Mouse (Mus musculus): ENCODE measurements around the gene Cobl. TPM values are rescaled to one million over a fixed set of nuclear protein-coding genes. Genes with fewer than 3 reads are reported as not detected.
A peak's percentile ranks its signal among the peaks of the same experiment; 100 is the strongest.

The Cobl gene
- polyA plus RNA-seq, 1 experiment from 2014 or later: 15.6 TPM

GRCm38 (mm10) chr11:12290911-12291653 lies 173.7 kb downstream of the Cobl start:
- no peak overlapping the region for H3K9ac ChIP-seq (replicated peaks)
- H3K4me1 ChIP-seq: peaks cover 9% of the 10 kb centered on the region
- no peaks in the 10 kb centered on the region for H3K36me3 ChIP-seq
- H3K27ac ChIP-seq (replicated peaks): peak overlapping the region; percentile 61; the same call in 1 of the 2 replicates
- H3K4me2 ChIP-seq: peak overlapping the region; percentile 25; the same call in 1 of the 2 replicates
- peak; percentile 89 for ATAC-seq (ENCODE audit: low FRiP score)
- H3K9me3 ChIP-seq (replicated peaks): no peaks in the 10 kb centered on the region
- no peaks in the 10 kb centered on the region for H3K27me3 ChIP-seq (replicated peaks)
- no peak overlapping the region for H3K4me3 ChIP-seq (replicated peaks)
- 44% methylated on average over 7 of the region's 7 CpGs for WGBS

GRCm38 (mm10) chr11:12285319-12286021 lies 179.3 kb downstream of the Cobl start:
- Histone ChIP-seq H3K27me3 (replicated peaks) (no peaks in the 10 kb centered on the region), H3K27ac (replicated peaks) (no peak overlapping the region), H3K9ac (replicated peaks) (no peak overlapping the region), H3K9me3 (replicated peaks) (no peaks in the 10 kb centered on the region), H3K36me3 (no peaks in the 10 kb centered on the region), H3K4me2 (no peak overlapping the region), H3K4me1 (no peaks in the 10 kb centered on the region), H3K4me3 (replicated peaks) (no peak overlapping the region)
- no peak for ATAC-seq (ENCODE audit: low FRiP score)
- 93% methylated on average over 4 of the region's 4 CpGs for WGBS

GRCm38 (mm10) chr11:12280711-12281110 lies 184.0 kb downstream of the Cobl start:
- Histone ChIP-seq H3K4me2 (no peak overlapping the region), H3K27me3 (replicated peaks) (no peaks in the 10 kb centered on the region), H3K4me3 (replicated peaks) (no peak overlapping the region), H3K36me3 (no peaks in the 10 kb centered on the region), H3K9me3 (replicated peaks) (no peaks in the 10 kb centered on the region), H3K27ac (replicated peaks) (no peak overlapping the region), H3K9ac (replicated peaks) (no peak overlapping the region), H3K4me1 (no peaks in the 10 kb centered on the region)
- no peak for ATAC-seq (ENCODE audit: low FRiP score)
- WGBS: 76% methylated on average over 7 of the region's 7 CpGs

GRCm38 (mm10) chr11:12274276-12274675 lies 190.5 kb downstream of the Cobl start:
- Histone ChIP-seq H3K4me1 (no peaks in the 10 kb centered on the region), H3K4me3 (replicated peaks) (no peak overlapping the region), H3K27ac (replicated peaks) (no peak overlapping the region), H3K27me3 (replicated peaks) (no peaks in the 10 kb centered on the region), H3K36me3 (no peaks in the 10 kb centered on the region), H3K9ac (replicated peaks) (no peak overlapping the region), H3K9me3 (replicated peaks) (no peaks in the 10 kb centered on the region), H3K4me2 (no peak overlapping the region)
- no peak for ATAC-seq (ENCODE audit: low FRiP score)
- WGBS: 88% methylated on average over 2 of the region's 2 CpGs

GRCm38 (mm10) chr11:12273726-12274125 lies 191.0 kb downstream of the Cobl start:
- Histone ChIP-seq H3K27ac (replicated peaks) (no peak overlapping the region), H3K4me3 (replicated peaks) (no peak overlapping the region), H3K4me1 (no peaks in the 10 kb centered on the region), H3K4me2 (no peak overlapping the region), H3K9me3 (replicated peaks) (no peaks in the 10 kb centered on the region), H3K9ac (replicated peaks) (no peak overlapping the region), H3K27me3 (replicated peaks) (no peaks in the 10 kb centered on the region), H3K36me3 (no peaks in the 10 kb centered on the region)
- ATAC-seq (ENCODE audit: low FRiP score): no peak
- 80% methylated on average over 6 of the region's 6 CpGs for WGBS

GRCm38 (mm10) chr11:12258411-12258810 lies 206.3 kb downstream of the Cobl start:
- Histone ChIP-seq H3K4me2 (no peak overlapping the region), H3K27ac (replicated peaks) (no peak overlapping the region), H3K9me3 (replicated peaks) (no peaks in the 10 kb centered on the region), H3K4me3 (replicated peaks) (no peak overlapping the region), H3K36me3 (peaks cover 7% of the 10 kb centered on the region; the same call in 1 of the 2 replicates), H3K27me3 (replicated peaks) (no peaks in the 10 kb centered on the region), H3K4me1 (peaks cover 4% of the 10 kb centered on the region), H3K9ac (replicated peaks) (no peak overlapping the region)
- WGBS: 39% methylated on average over 2 of the region's 2 CpGs
- no peak for ATAC-seq (ENCODE audit: low FRiP score)

DNA sequence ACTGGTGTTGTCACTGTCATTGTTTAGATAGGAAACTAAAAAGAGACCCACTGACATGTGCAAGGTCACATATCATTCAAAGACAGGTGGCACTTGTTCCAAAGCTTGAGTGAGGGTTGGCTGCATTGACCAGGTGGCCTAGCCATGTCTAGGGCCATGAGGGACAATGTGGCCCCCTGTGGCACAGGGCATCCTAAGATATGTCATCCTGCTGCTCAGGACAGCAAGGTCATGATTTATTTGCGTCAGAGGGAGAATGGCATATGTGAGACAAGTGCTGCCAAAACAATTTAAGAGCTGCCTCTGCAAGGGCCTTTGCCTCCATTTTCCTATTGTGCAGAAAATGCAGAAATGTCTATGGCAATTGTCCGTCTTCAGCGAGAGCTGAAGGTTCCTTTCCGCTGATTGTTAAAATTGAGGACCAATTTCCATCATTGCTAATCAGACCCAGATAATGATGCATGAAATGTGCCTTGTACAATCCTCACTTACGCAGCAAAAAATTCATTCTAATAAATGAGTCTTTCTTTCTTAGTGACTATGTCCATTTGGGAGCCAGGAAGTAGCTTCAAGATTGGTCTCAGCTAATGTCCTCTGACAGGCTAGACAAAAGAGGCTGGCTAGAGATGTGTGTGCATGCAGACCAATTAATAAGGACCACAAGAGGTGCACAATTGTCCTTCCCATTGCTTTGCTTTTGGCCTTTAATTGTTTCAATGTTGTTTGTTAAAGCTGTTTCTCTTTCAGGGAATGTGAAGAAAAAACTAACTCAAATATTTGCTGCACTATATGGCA lies 207.2 kb downstream of the Cobl start:
- Histone ChIP-seq H3K27ac (replicated peaks) (no peak overlapping the region), H3K4me1 (peaks cover 4% of the 10 kb centered on the region), H3K4me3 (replicated peaks) (no peak overlapping the region), H3K9ac (replicated peaks) (no peak overlapping the region), H3K9me3 (replicated peaks) (no peaks in the 10 kb centered on the region), H3K36me3 (peaks cover 12% of the 10 kb centered on the region), H3K4me2 (no peak overlapping the region), H3K27me3 (replicated peaks) (no peaks in the 10 kb centered on the region)
- 67% methylated on average over 5 of the region's 5 CpGs for WGBS
- ATAC-seq (ENCODE audit: low FRiP score): 0 out of 2 replicates have a peak, but pooled peaks have one; percentile 32

GRCm38 (mm10) chr11:12245327-12245915 lies 219.3 kb downstream of the Cobl start:
- Histone ChIP-seq H3K4me2 (no peak overlapping the region), H3K27ac (replicated peaks) (no peak overlapping the region), H3K27me3 (replicated peaks) (no peaks in the 10 kb centered on the region), H3K4me3 (replicated peaks) (no peak overlapping the region), H3K4me1 (no peaks in the 10 kb centered on the region), H3K36me3 (no peaks in the 10 kb centered on the region), H3K9me3 (replicated peaks) (no peaks in the 10 kb centered on the region), H3K9ac (replicated peaks) (no peak overlapping the region)
- ATAC-seq (ENCODE audit: low FRiP score): no peak
- 88% methylated on average over 4 of the region's 4 CpGs for WGBS

- Histone ChIP-seq H3K4me2 (no peak overlapping the region), H3K27ac (replicated peaks) (no peak overlapping the region), H3K4me3 (replicated peaks) (no peak overlapping the region), H3K27me3 (replicated peaks) (no peaks in the 10 kb centered on the region), H3K36me3 (peaks cover 2% of the 10 kb centered on the region; the same call in 1 of the 2 replicates), H3K9me3 (replicated peaks) (no peaks in the 10 kb centered on the region), H3K4me1 (peaks cover 8% of the 10 kb centered on the region; the same call in 1 of the 2 replicates), H3K9ac (replicated peaks) (no peak overlapping the region)
- 72% methylated on average over 1 of the region's 1 CpGs for WGBS
- ATAC-seq (ENCODE audit: low FRiP score): no peak
These were observed 228.4 kb downstream of the Cobl start for GRCm38 (mm10) chr11:12236341-12236740.

DNA sequence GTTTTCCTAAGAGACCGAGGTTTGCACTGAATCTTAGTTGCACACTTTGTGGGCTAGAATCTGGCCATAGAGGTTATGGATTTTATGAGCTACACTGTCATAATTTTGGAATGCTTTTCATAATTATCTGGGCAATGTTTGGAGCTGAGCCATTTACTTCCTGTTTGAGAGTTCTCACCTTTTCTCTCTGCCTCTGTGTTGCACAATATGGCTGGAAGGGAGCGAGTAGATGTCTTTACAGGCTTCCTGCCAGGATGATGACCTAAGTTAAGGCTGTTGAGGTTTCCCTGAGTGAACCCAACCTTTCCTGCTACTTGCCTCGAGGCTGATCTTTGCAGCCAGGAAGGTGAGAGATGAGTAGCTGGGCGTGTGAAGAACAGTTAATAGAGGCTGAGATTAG lies 229.9 kb downstream of the Cobl start:
- Histone ChIP-seq H3K27ac (replicated peaks) (no peak overlapping the region), H3K4me2 (no peak overlapping the region), H3K4me3 (replicated peaks) (no peak overlapping the region), H3K9ac (replicated peaks) (no peak overlapping the region), H3K36me3 (peaks cover 2% of the 10 kb centered on the region; the same call in 1 of the 2 replicates), H3K4me1 (peaks cover 9% of the 10 kb centered on the region), H3K9me3 (replicated peaks) (no peaks in the 10 kb centered on the region), H3K27me3 (replicated peaks) (no peaks in the 10 kb centered on the region)
- ATAC-seq (ENCODE audit: low FRiP score): no peak
- 92% methylated on average over 4 of the region's 4 CpGs for WGBS

- Histone ChIP-seq H3K27ac (replicated peaks) (no peak overlapping the region), H3K9me3 (replicated peaks) (no peaks in the 10 kb centered on the region), H3K4me3 (replicated peaks) (no peak overlapping the region), H3K4me1 (peaks cover 14% of the 10 kb centered on the region), H3K9ac (replicated peaks) (no peak overlapping the region), H3K4me2 (no peak overlapping the region), H3K36me3 (peaks cover 2% of the 10 kb centered on the region; the same call in 1 of the 2 replicates), H3K27me3 (replicated peaks) (no peaks in the 10 kb centered on the region)
- no peak for ATAC-seq (ENCODE audit: low FRiP score)
- 86% methylated on average over 1 of the region's 1 CpGs for WGBS
These were observed 230.6 kb downstream of the Cobl start for GRCm38 (mm10) chr11:12234126-12234525.
